Mouse (Mus musculus): ENCODE measurements around the gene Dleu7. TPM values are rescaled to one million over a fixed set of nuclear protein-coding genes. Genes with fewer than 3 reads are reported as not detected.
A peak's percentile ranks its signal among the peaks of the same experiment; 100 is the strongest.

The Dleu7 gene
- polyA plus RNA-seq, 1 experiment from 2014 or later, result 2.3 TPM

DNA sequence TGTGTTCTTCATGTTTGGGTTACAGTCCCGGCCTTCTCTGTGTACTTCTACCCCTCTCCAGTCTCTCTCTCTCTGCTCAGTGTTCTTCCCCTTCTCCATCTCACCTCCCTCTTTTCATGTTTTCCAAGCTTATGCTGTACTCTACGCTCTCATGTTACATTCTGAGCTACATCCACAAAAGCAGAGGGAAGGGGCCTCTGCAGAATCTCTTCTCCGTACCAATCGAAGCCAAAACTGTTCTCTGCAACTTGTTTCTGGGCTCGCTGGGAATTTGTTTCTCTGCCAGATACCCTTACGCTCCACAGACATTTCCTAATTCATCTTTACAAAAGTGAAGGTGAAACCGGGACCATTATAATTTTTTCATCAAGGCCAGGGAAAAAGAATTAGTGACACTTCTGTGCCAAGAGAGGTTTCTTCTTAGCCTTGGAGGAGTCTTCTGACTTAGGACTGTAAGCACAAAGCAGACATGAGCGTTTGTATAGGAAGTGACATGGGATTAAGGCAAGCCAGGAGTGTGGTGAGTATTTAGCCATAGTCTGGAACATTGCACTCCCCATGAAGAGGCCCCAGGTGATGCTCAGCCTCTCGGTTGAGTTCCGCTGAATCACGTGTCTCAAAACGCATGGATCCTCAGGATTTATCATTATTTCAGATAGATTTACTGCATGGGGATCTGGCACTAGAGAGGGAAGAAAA lies 22.0 kb downstream of the Dleu7 start:
- WGBS, result 85% methylated on average over 12 of the region's 12 CpGs
- Histone ChIP-seq H3K27ac (replicated peaks; ENCODE audit: low read depth, low read length) (no peak overlapping the region), H3K27me3 (ENCODE audit: control insufficient read depth, insufficient read depth, low read length) (no peaks in the 10 kb centered on the region), H3K4me1 (ENCODE audit: control insufficient read depth, insufficient read depth, low read length) (no peaks in the 10 kb centered on the region), H3K9ac (replicated peaks; ENCODE audit: low read length) (no peak overlapping the region), H3K36me3 (replicated peaks; ENCODE audit: control insufficient read depth, insufficient read depth, low read depth, low read length) (no peaks in the 10 kb centered on the region), H3K9me3 (replicated peaks; ENCODE audit: control insufficient read depth, low read length) (no peaks in the 10 kb centered on the region), H3K4me2 (ENCODE audit: low read depth, low read length) (no peak overlapping the region), H3K4me3 (ENCODE audit: low read depth, low read length) (no peak overlapping the region)
- DNase-seq (ENCODE audit: low spot score) (no peak), ATAC-seq (replicated peaks; ENCODE audit: insufficient number of reproducible peaks, low FRiP score, low TSS enrichment, low read depth) (no peak)

- WGBS, result 70% methylated on average over 10 of the region's 10 CpGs
- peak overlapping the region; percentile 13; the same call in 1 of the 2 replicates for H3K27ac ChIP-seq (replicated peaks; ENCODE audit: low read depth, low read length)
These were observed 33.8 kb downstream of the Dleu7 start for GRCm38 (mm10) chr14:62258978-62259536.

DNA sequence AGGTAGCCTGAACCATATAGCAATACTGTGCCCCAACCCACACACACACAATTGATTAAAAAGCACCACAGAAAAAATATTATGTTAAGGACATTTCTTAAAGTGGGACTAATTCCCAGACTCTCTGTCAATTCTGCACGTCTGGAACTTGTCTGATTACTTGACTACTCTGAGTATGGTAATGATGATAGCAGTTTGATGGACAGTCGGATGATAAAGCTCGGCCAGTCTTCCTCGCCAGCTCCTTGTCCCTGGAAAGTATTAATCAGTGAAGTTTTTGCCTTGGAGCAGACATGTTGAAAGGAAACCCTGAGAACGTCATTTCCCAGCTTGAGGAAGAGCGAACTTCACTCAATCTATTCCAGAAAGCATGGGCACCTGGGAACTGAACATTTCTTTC lies 34.7 kb downstream of the Dleu7 start:
- Histone ChIP-seq H3K4me2 (ENCODE audit: low read depth, low read length) (no peak overlapping the region), H3K4me1 (ENCODE audit: control insufficient read depth, insufficient read depth, low read length) (no peaks in the 10 kb centered on the region), H3K9me3 (replicated peaks; ENCODE audit: control insufficient read depth, low read length) (no peaks in the 10 kb centered on the region), H3K4me3 (ENCODE audit: low read depth, low read length) (no peak overlapping the region), H3K27me3 (ENCODE audit: control insufficient read depth, insufficient read depth, low read length) (no peaks in the 10 kb centered on the region), H3K36me3 (replicated peaks; ENCODE audit: control insufficient read depth, insufficient read depth, low read depth, low read length) (no peaks in the 10 kb centered on the region), H3K27ac (replicated peaks; ENCODE audit: low read depth, low read length) (no peak overlapping the region), H3K9ac (replicated peaks; ENCODE audit: low read length) (no peak overlapping the region)
- ATAC-seq (replicated peaks; ENCODE audit: insufficient number of reproducible peaks, low FRiP score, low TSS enrichment, low read depth), result no peak
- 59% methylated on average over 6 of the region's 6 CpGs for WGBS
- DNase-seq (ENCODE audit: low spot score), result no peak

More at GRCm38 (mm10) chr14:62258978-62259536, 33.8 kb downstream of the Dleu7 start:
- H3K9ac ChIP-seq (replicated peaks; ENCODE audit: low read length), result no peak overlapping the region
- no peaks in the 10 kb centered on the region for H3K36me3 ChIP-seq (replicated peaks; ENCODE audit: control insufficient read depth, insufficient read depth, low read depth, low read length)
- H3K9me3 ChIP-seq (replicated peaks; ENCODE audit: control insufficient read depth, low read length), result no peaks in the 10 kb centered on the region
- H3K4me2 ChIP-seq (ENCODE audit: low read depth, low read length), result no peak overlapping the region
- H3K27me3 ChIP-seq (ENCODE audit: control insufficient read depth, insufficient read depth, low read length), result no peaks in the 10 kb centered on the region
- H3K4me1 ChIP-seq (ENCODE audit: control insufficient read depth, insufficient read depth, low read length), result no peaks in the 10 kb centered on the region
- DNase-seq (ENCODE audit: low spot score) (no peak), ATAC-seq (replicated peaks; ENCODE audit: insufficient number of reproducible peaks, low FRiP score, low TSS enrichment, low read depth) (no peak)
- no peak overlapping the region for H3K4me3 ChIP-seq (ENCODE audit: low read depth, low read length)

DNA sequence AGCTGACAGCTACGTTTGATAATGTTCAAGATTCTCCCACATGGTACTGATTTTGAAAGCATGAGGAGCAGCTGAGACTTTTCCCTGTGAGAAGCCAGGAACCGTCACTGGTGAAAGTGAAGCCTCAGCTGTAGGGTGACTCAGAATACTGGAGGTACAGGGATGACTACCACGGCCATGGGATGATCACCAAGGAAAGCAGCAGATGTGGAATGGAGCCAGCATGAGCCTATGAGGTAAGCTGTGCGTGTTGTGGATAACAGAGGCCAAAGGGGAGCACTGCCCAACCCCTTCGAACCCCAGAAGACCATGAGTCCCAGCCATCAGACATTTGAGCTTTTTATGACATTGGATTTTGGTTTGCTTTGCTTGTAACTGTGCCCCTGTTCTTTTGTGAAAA lies 36.8 kb downstream of the Dleu7 start:
- WGBS, result 76% methylated on average over 5 of the region's 5 CpGs
- H3K4me1 ChIP-seq (ENCODE audit: control insufficient read depth, insufficient read depth, low read length), result no peaks in the 10 kb centered on the region
- no peak for ATAC-seq (replicated peaks; ENCODE audit: insufficient number of reproducible peaks, low FRiP score, low TSS enrichment, low read depth)

DNA sequence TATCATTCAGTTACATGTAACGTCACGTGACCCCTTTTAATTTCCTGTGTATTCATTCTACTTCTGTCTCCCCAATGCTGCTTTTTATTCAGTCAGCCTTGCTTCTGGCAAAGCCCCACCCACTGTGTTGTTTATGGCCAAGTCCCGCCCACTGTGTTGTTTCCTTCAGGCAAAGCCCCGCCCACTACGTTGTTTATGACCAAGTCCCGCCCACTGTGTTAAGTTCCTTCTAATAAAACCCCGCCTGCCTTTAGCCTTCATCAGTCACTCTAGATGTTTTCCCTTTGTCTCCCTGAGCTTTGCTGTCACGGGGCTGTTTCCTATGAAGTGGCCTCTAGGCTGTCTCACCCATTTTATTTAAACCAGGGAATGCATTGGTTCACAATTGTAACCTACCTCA lies 38.5 kb downstream of the Dleu7 start:
- no peaks in the 10 kb centered on the region for H3K27me3 ChIP-seq (ENCODE audit: control insufficient read depth, insufficient read depth, low read length)
- no peak overlapping the region for H3K4me2 ChIP-seq (ENCODE audit: low read depth, low read length)
- no peaks in the 10 kb centered on the region for H3K9me3 ChIP-seq (replicated peaks; ENCODE audit: control insufficient read depth, low read length)
- H3K9ac ChIP-seq (replicated peaks; ENCODE audit: low read length), result no peak overlapping the region
- no peaks in the 10 kb centered on the region for H3K4me1 ChIP-seq (ENCODE audit: control insufficient read depth, insufficient read depth, low read length)
- no peak overlapping the region for H3K4me3 ChIP-seq (ENCODE audit: low read depth, low read length)
- H3K36me3 ChIP-seq (replicated peaks; ENCODE audit: control insufficient read depth, insufficient read depth, low read depth, low read length), result no peaks in the 10 kb centered on the region
- no peak for DNase-seq (ENCODE audit: low spot score)
- WGBS, result 71% methylated on average over 8 of the region's 8 CpGs
- no peak overlapping the region for H3K27ac ChIP-seq (replicated peaks; ENCODE audit: low read depth, low read length)
- ATAC-seq (replicated peaks; ENCODE audit: insufficient number of reproducible peaks, low FRiP score, low TSS enrichment, low read depth), result no peak

More for the DNA sequence above, 36.8 kb downstream of the Dleu7 start:
- Histone ChIP-seq H3K9me3 (replicated peaks; ENCODE audit: control insufficient read depth, low read length) (no peaks in the 10 kb centered on the region), H3K27me3 (ENCODE audit: control insufficient read depth, insufficient read depth, low read length) (no peaks in the 10 kb centered on the region), H3K27ac (replicated peaks; ENCODE audit: low read depth, low read length) (no peak overlapping the region), H3K4me2 (ENCODE audit: low read depth, low read length) (no peak overlapping the region), H3K9ac (replicated peaks; ENCODE audit: low read length) (no peak overlapping the region), H3K4me3 (ENCODE audit: low read depth, low read length) (no peak overlapping the region), H3K36me3 (replicated peaks; ENCODE audit: control insufficient read depth, insufficient read depth, low read depth, low read length) (no peaks in the 10 kb centered on the region)
- no peak for DNase-seq (ENCODE audit: low spot score)

DNA sequence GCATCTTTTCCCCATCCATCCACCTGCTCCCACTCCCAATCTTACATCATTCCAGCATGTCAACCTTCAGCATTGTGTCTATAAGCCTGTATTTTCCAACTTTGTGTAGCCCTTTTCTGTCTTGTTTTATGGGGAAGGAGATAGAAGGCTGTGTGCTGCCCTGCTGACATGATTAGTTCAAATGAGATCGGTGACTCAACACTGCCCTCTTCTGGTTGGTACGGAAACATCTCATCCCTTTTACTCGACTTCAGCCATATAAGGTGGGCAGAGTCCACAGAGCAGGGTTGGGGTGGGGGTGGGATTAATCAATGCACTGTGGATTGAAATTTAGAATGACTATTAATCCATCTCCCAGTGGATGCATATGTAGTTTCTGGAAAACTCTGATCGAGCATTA lies 40.8 kb downstream of the Dleu7 start:
- WGBS, result 6% methylated on average over 4 of the region's 4 CpGs
- 0 out of 2 replicates have a peak, but pooled peaks have one; percentile 9 for ATAC-seq (replicated peaks; ENCODE audit: insufficient number of reproducible peaks, low FRiP score, low TSS enrichment, low read depth)
- H3K27ac ChIP-seq (replicated peaks; ENCODE audit: low read depth, low read length), result no peak overlapping the region
- no peaks in the 10 kb centered on the region for H3K4me1 ChIP-seq (ENCODE audit: control insufficient read depth, insufficient read depth, low read length)
- H3K27me3 ChIP-seq (ENCODE audit: control insufficient read depth, insufficient read depth, low read length), result no peaks in the 10 kb centered on the region
- H3K36me3 ChIP-seq (replicated peaks; ENCODE audit: control insufficient read depth, insufficient read depth, low read depth, low read length), result no peaks in the 10 kb centered on the region
- peak; percentile 81 for DNase-seq (ENCODE audit: low spot score)
- H3K9ac ChIP-seq (replicated peaks; ENCODE audit: low read length), result no peak overlapping the region
- H3K4me2 ChIP-seq (ENCODE audit: low read depth, low read length), result no peak overlapping the region
- no peak overlapping the region for H3K4me3 ChIP-seq (ENCODE audit: low read depth, low read length)
- H3K9me3 ChIP-seq (replicated peaks; ENCODE audit: control insufficient read depth, low read length), result no peaks in the 10 kb centered on the region

- Histone ChIP-seq H3K9ac (replicated peaks; ENCODE audit: low read length) (no peak overlapping the region), H3K4me1 (ENCODE audit: control insufficient read depth, insufficient read depth, low read length) (no peaks in the 10 kb centered on the region), H3K27me3 (ENCODE audit: control insufficient read depth, insufficient read depth, low read length) (no peaks in the 10 kb centered on the region), H3K4me2 (ENCODE audit: low read depth, low read length) (no peak overlapping the region), H3K27ac (replicated peaks; ENCODE audit: low read depth, low read length) (no peak overlapping the region), H3K36me3 (replicated peaks; ENCODE audit: control insufficient read depth, insufficient read depth, low read depth, low read length) (no peaks in the 10 kb centered on the region), H3K9me3 (replicated peaks; ENCODE audit: control insufficient read depth, low read length) (no peaks in the 10 kb centered on the region), H3K4me3 (ENCODE audit: low read depth, low read length) (no peak overlapping the region)
- DNase-seq (ENCODE audit: low spot score) (no peak), ATAC-seq (replicated peaks; ENCODE audit: insufficient number of reproducible peaks, low FRiP score, low TSS enrichment, low read depth) (no peak)
- 75% methylated on average over 3 of the region's 3 CpGs for WGBS
These were observed 42.8 kb downstream of the Dleu7 start for GRCm38 (mm10) chr14:62250046-62250445.

- 78% methylated on average over 2 of the region's 2 CpGs for WGBS
These were observed 43.6 kb downstream of the Dleu7 start for GRCm38 (mm10) chr14:62249251-62249650.

More at GRCm38 (mm10) chr14:62249251-62249650, 43.6 kb downstream of the Dleu7 start:
- Histone ChIP-seq H3K4me1 (ENCODE audit: control insufficient read depth, insufficient read depth, low read length) (no peaks in the 10 kb centered on the region), H3K4me3 (ENCODE audit: low read depth, low read length) (no peak overlapping the region), H3K9ac (replicated peaks; ENCODE audit: low read length) (no peak overlapping the region), H3K27ac (replicated peaks; ENCODE audit: low read depth, low read length) (no peak overlapping the region), H3K4me2 (ENCODE audit: low read depth, low read length) (no peak overlapping the region), H3K27me3 (ENCODE audit: control insufficient read depth, insufficient read depth, low read length) (no peaks in the 10 kb centered on the region), H3K9me3 (replicated peaks; ENCODE audit: control insufficient read depth, low read length) (no peaks in the 10 kb centered on the region), H3K36me3 (replicated peaks; ENCODE audit: control insufficient read depth, insufficient read depth, low read depth, low read length) (no peaks in the 10 kb centered on the region)
- no peak for ATAC-seq (replicated peaks; ENCODE audit: insufficient number of reproducible peaks, low FRiP score, low TSS enrichment, low read depth)
- no peak for DNase-seq (ENCODE audit: low spot score)

All from embryonic facial prominence, embryonic 11.5 days (tissue).